Mouse (Mus musculus) left cerebral cortex, adult 9 months (tissue): Measurements from ENCODE around the gene Nav2.

Experiments used
- DNase-seq, 2 experiments: peaks; one replicate each; pipeline ENCODE4 v3.0.0; 2022; ENCODE audit warnings: low spot score in 2 of 2

Nav2 gene

DNA sequence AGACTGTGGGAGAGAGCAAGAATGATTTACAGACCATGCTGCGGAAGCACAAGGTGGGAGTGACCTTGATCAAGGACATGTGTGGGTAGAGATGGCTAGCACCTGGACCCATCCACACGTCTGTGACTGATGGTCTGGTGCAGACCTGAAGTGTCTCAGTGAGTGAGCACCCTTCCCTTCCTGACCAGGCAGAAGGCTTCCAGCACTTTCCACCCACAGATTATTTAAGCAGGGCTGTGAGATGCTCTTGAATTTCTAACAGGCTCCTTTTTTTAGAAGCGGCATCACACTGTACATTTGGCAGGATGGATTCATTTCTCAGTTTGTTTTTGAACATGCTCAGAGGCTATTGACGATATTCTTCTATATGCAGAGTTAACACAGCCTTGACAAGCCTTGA, 369.2 kb downstream of the Nav2 start:
- peak; percentile 46 to 62 for DNase-seq

DNA sequence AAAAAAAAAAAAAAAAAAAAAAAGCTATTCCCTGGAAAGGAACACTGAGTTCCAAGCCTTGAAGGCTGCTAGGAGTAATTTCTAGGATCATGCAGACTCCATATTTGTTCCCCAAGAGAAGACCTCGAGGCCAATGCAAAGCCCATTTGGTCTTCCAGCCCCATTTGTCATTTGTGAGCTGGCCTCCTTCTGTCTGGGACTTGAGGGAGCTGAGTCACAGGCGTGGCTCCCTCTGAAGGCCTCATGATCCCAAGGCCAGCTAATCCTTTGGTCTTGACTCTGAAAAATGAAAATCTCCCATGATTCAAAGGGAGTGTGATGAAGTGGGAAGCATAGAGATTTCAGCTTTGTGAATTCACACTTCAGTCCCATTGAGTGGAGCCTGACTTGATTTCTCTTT, 370.0 kb downstream of the Nav2 start:
- no peak for DNase-seq

DNA sequence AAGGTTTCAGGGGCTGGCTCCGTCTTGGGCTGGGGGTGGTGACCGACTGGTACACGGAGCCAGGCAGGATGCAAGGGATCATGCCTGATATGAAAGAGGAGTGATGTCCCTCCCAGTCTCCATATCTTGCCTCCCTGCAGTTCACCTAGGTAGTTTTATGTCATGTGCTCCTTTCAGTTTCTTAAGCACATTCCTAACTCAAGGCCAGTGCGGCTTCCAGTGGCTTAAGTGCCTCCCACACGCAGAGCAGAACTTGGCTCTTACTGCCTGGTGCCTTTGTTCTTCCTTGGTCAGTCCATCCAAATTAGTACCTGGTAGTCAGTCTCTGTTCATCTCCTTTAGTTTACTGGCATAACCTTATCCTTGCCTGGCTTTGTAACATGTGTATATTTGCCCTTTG, 371.9 kb downstream of the Nav2 start:
- no peak for DNase-seq

DNA sequence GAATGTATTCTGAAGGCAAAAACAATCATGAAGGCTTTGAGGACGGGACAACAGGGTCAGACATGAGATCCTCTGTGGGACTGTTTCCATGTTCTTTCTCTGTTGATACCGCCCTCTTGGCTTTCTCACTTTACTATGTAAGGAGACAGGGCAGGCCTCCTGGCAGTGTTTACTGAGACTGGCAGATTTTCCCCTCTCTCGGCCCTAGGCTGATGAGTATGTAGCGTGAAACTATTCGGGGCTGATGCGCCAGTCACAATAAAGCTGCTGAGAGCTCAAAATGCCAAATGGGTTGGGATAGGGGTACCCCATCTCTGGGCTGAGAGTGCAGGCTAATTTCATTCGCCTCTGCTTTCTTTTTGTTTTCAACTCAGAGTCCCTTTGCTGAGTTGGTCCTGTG, 373.9 kb downstream of the Nav2 start:
- no peak for DNase-seq

DNA sequence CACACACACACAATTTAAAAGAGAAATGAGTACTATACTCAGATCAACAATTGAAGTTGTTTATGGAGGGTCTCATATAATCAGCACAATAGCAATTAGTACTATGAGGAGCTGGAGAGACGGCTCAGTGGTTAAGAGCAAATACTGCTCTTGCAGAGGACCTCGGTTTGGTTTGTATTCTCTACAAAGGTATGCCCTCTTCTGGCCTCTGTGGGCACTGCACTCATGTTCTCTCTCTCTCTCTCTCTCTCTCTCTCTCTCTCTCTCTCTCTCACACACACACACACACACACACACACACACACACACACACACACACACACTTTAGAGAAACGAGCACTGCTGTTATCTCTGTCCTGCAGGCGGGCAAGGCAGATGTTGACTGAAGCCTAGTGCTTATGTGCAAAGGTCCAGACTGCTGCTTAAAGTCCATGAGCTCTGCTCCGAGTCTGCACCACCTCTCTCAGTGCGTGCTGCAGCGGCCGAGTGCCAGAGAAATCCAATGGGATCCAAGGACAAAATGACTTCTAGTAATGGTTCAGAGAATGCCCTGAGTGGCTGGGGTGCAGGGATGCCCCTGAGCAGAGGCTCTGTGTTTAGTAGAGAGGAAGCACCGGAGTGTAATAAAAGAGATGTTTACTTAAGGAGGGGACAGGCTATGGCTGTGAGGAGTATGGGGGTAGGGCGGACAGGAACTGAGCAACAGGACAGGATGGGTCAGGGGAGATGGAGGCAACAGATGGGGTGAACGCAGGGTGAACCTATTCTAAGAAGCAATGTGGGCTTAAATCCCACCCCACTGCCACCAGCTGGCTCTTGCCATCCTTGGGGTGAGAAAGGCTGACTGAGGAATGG, 375.2 kb downstream of the Nav2 start:
- DNase-seq: no peak

DNA sequence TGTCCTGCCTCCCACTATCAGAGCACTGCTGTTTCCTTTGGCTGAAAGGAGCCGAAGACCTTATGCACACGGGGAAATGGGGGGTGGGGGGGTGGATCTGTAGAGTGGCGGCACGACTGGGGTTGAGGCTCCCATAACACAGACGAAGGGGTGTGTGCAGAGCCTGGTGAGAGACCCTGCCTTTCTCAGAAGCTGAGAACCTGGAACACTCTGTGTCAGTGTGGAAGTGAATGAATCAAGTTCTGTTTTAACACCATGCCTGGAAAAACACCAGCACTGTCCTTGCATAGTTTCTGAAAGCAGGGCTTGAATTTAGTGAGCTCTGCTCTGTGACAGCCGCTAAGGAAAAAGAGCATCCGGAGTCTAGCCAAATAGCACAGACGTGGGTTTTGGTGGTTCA, 379.7 kb downstream of the Nav2 start:
- DNase-seq: no peak

DNA sequence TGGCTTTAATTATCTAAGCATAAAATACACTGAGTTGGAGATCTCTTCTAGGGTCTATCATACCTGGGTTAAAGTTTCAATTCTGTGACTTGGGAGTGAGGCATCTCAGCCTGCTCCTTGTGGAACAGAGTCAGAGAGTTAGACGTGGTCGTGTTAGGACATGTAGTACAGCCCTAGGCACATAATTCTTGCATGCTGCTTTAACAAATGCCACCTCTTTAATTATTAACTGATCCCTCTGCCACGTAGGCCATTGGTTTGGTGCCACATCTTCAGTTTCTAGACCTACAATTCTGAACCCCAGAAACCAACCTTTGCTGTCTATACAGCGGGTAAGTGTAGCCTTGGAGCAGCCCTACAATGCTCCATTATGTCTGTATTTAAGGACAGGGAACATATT, 381.8 kb downstream of the Nav2 start:
- DNase-seq: no peak

DNA sequence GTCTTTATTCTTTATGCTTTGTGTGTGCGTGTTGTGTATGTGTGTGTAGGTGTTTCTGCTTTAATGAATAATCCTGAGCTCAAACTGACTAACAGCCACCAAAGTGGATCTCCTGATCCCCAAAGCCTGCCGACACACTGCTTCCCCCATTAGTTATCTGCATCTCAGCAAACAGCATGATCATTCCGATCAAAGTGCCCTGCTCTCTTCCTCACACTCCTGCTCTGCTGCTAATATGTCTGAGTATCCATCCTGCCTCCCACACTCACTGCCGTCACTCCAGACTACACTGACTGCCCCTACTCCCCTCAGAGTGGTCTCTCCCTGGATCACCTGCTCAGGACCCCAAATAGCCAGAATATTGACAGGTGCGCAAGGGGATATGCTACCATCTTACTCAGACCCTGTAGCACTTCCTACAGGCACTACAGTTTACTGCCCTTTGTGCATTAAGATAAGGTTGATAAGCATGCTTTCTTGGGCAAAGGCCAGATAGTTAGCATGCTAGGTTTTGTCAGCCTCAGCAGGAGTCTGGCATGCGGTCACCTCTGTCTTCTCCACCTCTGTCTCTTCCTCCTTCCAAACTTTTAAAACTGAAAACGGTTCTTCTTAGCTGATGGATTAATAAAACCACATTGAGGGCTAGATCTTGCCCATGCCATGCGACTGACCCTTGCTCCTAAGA, 382.8 kb downstream of the Nav2 start:
- DNase-seq: no peak

DNA sequence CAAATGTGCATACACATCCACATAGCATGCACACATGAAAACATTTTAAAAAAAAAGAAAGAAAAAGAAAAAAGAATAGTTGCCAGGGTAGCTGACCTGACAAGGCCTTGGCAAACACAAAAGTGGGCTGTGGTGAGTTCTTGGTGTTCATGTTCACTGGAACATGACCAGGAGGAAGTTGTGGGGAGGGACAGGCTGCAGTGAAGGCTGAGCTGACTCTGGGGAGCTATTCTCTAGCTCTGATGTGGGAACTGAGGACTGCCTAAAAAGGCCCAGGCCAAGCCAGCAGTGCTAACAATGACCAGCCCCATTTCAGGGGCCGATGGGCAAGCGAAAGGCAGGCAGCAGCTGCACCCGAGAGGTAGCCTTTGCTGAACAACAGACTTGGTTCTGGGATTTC, 388.6 kb downstream of the Nav2 start:
- no peak for DNase-seq

DNA sequence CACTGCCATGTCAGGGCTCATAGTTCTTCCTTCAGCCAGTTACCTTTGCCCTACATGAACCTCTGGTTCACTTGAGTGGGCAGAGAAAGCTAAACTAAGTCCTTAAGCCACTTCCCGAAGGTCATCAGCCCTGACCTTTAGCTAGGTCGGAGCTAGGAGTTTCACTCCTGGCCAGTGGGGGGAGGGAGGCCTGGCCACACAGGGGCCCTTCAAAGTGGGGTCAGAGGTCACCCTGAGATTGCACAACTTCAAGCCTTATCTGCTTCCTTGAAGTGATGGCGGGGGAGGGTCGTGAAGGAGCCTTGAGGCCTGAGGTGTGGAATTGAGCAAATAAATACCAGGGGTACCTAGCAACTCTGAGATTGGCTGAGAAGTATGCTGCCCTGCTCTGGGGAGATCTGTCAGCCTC, 389.9 kb downstream of the Nav2 start:
- no peak for DNase-seq

DNA sequence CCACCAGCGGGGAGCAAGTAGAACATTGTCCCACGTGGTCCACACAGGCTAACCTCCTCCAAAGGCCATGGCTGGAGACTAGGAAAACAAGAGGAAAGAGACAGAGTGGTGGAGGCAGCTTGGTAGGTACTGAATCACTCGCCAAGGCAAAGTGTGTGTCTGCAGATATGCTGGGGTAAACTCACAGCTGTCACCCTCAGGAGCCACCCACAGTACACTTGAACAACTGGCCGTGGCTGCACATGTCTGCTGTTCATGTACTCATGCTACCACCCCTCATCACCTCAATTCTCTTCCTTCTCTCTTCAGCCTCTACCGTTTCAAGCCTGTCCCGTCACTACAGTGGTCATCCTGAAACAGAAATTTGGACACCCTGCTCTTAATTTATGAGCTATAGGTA, 393.0 kb downstream of the Nav2 start:
- no peak for DNase-seq

DNA sequence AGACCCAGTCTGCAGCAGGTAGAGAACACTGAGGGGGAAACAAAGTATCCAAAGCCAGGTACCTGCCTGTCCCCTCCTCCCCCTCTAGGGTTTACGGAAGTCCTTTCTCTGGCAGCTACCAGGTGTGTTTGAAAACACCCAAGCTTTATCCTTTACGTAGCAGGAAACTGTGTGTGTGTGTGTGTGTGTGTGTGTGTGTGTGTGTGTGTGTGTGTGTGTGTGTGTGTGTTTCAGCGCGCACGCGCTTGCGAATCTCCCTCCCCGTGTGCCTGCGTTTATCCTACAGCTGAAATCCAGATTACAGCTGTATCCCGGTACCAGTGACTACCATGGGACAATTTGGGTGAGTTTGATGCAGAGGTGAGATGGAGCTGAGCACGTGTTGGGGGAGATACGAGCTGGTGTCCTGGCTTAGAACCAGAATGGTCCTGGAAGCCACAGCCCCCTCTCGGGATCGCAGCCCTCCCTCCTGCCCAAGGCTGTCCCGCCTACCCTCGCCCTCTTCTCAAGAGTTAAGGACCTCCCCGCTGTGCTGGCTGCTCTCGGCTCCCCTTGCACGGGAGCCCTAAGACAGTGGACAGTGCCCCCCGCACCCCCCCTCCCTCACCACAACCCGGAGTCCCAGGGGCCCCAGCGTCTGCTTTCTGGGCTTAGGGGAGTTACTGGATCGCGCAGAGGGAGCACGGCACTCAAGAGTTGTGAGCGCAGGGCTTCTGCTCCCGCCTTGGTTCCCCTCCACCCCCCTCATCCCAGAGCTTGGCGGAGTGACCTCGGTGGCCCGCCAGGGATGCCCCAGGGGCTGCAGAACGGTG, 395.3 kb downstream of the Nav2 start:
- DNase-seq: no peak

DNA sequence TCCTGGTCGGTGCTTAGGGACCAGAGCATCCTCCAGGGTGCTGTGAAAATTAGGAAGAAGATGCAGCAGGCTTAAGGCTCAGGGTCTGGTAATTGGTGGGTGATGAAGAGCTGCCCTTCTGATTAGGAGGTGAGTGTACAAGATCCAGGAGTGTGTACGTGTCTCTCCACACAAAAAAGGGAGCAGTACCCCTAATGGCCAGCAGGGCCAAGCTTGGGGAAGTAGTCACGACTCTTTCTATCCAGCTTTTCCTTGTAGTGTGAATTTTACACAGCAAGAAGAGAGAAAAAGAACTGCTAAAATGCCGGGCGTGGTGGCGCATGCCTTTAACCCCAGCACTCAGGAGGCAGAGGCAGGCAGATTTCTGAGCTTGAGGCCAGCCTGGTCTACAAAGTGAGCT, 399.2 kb downstream of the Nav2 start:
- no peak for DNase-seq

DNA sequence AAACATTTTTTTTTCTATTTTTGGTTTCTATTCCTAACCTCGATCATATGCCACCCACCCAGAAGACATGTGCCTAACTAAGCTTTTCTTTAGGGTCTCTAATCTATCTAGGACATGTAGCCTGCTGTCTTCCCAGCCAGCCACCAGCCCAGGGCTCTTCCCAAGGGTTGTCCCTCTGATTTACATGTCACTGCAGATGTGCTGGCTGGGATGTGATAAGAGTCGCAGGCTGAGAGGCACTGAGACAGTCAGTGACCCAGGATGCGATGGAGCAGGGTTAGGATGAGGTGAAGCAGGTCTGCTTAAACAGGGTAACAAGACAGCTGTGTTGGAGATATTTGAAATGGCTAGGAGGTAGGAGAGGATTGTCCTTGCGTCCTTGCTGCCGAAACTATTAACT, 401.2 kb downstream of the Nav2 start:
- no peak for DNase-seq

DNA sequence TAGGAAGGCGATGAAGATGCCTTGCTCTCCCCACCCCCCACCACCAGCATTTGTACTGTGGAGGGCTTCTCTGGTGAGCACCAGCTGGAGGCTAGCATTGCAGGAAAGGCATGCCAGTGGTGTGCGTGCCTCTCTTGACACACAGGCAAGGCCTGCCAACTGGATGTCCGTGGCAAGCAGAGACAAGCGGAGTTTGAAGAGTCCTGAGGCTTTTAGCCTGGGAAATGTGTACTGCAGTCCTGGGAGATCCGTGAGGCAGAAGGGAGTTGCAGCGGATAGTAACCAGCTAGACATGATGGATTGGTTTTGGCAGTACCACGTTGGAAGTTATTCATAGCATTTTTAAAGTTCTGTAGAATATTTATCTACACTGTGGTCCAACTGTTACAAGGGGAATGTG, 405.4 kb downstream of the Nav2 start:
- no peak for DNase-seq

DNA sequence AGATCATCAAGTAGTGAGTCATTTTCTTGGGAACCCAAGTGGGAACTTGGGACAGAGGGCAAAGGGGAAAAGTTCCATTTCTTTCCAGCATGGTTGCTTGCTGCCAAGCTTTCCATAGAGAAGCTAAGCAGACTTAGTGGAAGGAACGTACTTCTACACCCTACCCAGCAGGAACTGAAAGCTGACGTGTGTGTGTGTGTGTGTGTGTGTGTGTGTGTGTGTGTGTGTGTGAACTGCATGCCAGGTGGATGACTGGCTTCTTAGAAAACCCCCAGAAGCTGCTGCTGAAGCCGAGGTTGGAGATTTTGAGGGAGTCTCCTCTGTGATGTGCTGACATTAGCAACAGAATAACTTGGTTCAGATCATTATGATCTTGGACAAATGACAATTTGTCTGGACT, 406.5 kb downstream of the Nav2 start:
- no peak for DNase-seq

DNA sequence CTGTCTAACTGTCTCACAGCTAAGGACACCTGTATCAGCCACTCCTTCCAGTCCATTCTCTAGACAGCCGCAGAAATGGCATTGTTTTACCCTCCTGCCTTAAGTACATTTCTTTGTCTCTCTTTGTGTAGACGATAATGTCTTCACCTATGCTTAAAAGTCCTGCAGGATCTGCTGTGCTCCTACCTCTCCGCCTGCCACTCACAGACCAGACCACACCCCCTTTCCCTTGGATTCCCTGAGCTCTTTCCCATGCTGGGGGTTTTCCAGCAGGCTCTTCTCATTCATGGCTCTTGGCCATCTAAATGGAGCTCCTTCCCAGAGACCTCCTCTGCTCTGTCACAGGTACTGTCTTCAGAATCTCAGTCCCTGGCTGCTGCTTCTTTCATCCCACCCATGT, 408.1 kb downstream of the Nav2 start:
- DNase-seq: no peak

DNA sequence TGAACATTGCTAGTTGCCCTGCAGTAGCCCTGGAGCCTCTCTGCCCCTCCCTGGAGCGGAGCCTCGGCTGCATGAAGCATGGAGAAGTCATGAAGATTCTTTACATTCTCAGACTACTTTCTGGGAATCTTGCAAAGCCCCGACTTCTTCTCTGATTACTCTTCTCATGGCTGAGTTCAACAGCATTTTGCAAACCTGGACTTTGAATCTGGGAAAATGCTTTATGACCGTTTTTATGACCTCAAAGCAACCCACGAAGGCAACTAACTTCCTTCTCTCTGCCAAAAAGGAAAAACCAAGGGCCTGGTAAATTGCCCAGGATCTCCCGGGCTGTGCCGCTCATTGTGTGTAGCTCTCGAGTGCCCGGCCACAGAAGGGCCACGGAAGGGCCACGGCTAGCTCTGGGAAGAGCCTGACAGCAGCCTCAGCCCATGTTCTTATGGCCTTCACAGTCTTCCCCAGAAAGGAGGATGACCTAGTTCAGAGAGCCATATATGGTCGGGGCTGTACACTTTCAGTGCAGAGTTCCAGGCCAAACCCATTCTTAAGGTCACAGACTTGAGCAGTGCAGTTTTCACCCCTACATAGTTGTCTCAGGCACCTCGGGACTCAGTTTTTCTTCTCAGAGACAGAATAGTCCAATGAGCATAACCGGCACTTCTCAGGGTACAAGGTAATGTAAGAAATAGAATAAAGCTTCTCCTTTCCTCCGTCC, 409.8 kb downstream of the Nav2 start:
- no peak for DNase-seq

DNA sequence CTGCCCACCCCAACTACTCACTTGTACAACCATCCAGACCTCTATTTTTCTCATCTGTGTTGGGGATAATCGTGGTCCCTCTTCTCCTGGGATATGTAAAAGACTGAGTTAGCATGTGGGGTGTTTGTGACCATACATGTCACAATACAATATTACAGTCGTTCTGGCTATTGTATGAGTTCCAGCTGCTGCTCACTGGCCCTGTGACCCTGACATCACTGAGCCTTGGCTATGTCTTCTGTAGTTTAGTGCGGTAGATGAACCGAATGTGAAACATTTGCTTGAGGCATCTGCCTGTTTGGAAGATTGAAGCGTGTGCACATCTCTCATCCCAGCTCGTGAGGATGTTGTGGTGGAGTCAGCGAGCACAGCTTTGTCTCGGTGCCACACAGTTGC, 410.4 kb downstream of the Nav2 start:
- DNase-seq: no peak

DNA sequence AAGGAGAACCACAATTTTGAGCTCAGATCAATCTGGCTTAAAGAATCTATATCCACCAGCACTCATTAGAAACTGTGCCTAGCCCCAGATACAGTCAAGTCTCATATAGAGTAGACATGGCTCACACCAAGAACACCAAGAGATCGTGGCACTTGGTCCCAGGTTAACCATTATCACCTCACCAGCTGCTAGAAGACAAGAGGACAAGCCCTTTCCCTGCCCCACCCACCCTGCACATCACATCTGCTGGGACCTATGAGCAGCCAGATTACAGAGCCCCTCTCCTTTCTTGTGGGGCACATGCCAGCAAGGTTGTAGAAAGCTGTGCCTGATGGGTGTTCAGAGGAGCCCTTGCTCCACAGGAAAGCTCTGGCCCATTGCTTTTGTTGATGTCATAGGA, 411.5 kb downstream of the Nav2 start:
- DNase-seq: no peak

DNA sequence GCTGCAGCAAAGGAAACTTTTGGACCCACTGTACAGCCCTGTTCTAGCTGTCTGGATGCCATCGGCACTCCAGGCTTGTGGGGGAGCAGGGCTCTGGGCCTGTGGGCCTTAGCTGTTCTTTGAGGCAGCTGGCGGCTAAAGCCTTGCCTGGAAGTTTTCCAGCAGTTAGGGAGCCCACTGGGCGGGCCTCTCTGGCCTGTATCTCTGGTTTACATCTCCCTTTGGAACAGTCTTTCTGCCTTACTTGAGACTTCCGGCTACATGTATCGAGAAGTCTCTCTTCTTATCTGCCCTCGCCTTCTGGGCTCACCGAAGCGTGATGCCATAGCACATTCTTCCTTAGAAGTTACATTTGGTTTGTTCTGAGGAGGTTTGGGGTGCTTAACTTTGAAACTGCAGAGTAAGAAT, 412.6 kb downstream of the Nav2 start:
- no peak for DNase-seq

DNA sequence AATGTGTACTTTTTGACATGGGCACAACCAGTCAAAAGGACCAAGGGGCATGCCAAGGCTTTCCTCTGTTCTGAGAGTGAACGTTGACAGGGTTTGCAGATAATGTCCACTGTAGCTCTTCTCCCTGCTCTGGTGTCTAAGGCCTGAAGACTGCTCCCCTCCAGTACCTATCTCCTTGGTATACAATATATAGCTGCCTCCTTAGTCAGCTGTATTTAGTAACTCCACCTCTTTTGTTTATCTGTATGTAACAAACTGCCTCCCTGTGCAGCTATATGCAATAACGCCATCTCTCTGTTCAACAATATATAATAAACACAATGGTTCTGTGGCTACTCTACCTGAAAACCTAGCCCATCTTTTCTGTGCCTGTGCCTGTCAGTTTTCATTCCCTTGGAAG, 413.7 kb downstream of the Nav2 start:
- no peak for DNase-seq
